Mouse (Mus musculus): ENCODE measurements at regions not wholly inside any gene's neighbourhood (a gene's known extent, or its start where the extent isn't known, plus 50 kb on each side); places are given as distances from the start of the nearest gene placed in this dataset.

GRCm38 (mm10) chr17:80796386-80796785, 68.1 kb upstream of the Map4k3 start:
- no peak overlapping the region for H3K4me3 ChIP-seq (ENCODE audit: low read depth, low read length)
- no peaks in the 10 kb centered on the region for H3K4me1 ChIP-seq (ENCODE audit: insufficient read depth, low read depth, low read length)
- TF ChIP-seq GATA2 (IDR thresholded peaks at IDR 0.05; ENCODE audit: borderline replicate concordance, low read depth, low read length) (no peak), TAL1 (conservative IDR thresholded peaks at IDR 0.05; ENCODE audit: low read depth, low read length) (no peak), CTCF (IDR thresholded peaks at IDR 0.05; ENCODE audit: low read depth, low read length) (no peak), GATA1 (IDR thresholded peaks at IDR 0.05; ENCODE audit: borderline replicate concordance, low read length) (no peak), POLR2AphosphoS5 (IDR thresholded peaks at IDR 0.05; ENCODE audit: insufficient replicate concordance, low read depth, low read length) (no peak)
- no peaks in the 10 kb centered on the region for H3K36me3 ChIP-seq (replicated peaks)
- ATAC-seq (ENCODE audit: extremely low read depth, insufficient number of reproducible peaks, low FRiP score, poor library complexity, severe bottlenecking) (no peak), DNase-seq (ENCODE audit: low spot score) (no peak)
- H3K27me3 ChIP-seq (ENCODE audit: insufficient read depth, low read length), result no peaks in the 10 kb centered on the region
- peaks cover 46% of the 10 kb centered on the region for H3K9me3 ChIP-seq (replicated peaks)

GRCm38 (mm10) chr17:80795453-80796105, 67.3 kb upstream of the Map4k3 start:
- H3K9me3 ChIP-seq (replicated peaks), result peaks cover 43% of the 10 kb centered on the region
- H3K4me3 ChIP-seq (ENCODE audit: low read depth, low read length), result no peak overlapping the region
- H3K36me3 ChIP-seq (replicated peaks), result no peaks in the 10 kb centered on the region
- H3K4me1 ChIP-seq (ENCODE audit: insufficient read depth, low read depth, low read length), result no peaks in the 10 kb centered on the region
- ATAC-seq (ENCODE audit: extremely low read depth, insufficient number of reproducible peaks, low FRiP score, poor library complexity, severe bottlenecking), result no peak
- TF ChIP-seq TAL1 (conservative IDR thresholded peaks at IDR 0.05; ENCODE audit: low read depth, low read length) (no peak), GATA2 (IDR thresholded peaks at IDR 0.05; ENCODE audit: borderline replicate concordance, low read depth, low read length) (no peak), GATA1 (IDR thresholded peaks at IDR 0.05; ENCODE audit: borderline replicate concordance, low read length) (no peak), POLR2AphosphoS5 (IDR thresholded peaks at IDR 0.05; ENCODE audit: insufficient replicate concordance, low read depth, low read length) (no peak), CTCF (IDR thresholded peaks at IDR 0.05; ENCODE audit: low read depth, low read length) (no peak)
- no peaks in the 10 kb centered on the region for H3K27me3 ChIP-seq (ENCODE audit: insufficient read depth, low read length)
- no peak for DNase-seq (ENCODE audit: low spot score)

- H3K4me3 ChIP-seq (ENCODE audit: low read depth, low read length), result no peak overlapping the region
- peaks cover 30% of the 10 kb centered on the region for H3K9me3 ChIP-seq (replicated peaks)
- TF ChIP-seq CTCF (IDR thresholded peaks at IDR 0.05; ENCODE audit: low read depth, low read length) (no peak), GATA1 (IDR thresholded peaks at IDR 0.05; ENCODE audit: borderline replicate concordance, low read length) (no peak), POLR2AphosphoS5 (IDR thresholded peaks at IDR 0.05; ENCODE audit: insufficient replicate concordance, low read depth, low read length) (no peak), TAL1 (conservative IDR thresholded peaks at IDR 0.05; ENCODE audit: low read depth, low read length) (no peak), GATA2 (IDR thresholded peaks at IDR 0.05; ENCODE audit: borderline replicate concordance, low read depth, low read length) (no peak)
- DNase-seq (ENCODE audit: low spot score) (no peak), ATAC-seq (ENCODE audit: extremely low read depth, insufficient number of reproducible peaks, low FRiP score, poor library complexity, severe bottlenecking) (no peak)
- no peaks in the 10 kb centered on the region for H3K27me3 ChIP-seq (ENCODE audit: insufficient read depth, low read length)
- H3K36me3 ChIP-seq (replicated peaks), result no peaks in the 10 kb centered on the region
- no peaks in the 10 kb centered on the region for H3K4me1 ChIP-seq (ENCODE audit: insufficient read depth, low read depth, low read length)
These were observed 64.3 kb upstream of the Map4k3 start for GRCm38 (mm10) chr17:80792605-80793004.

GRCm38 (mm10) chr17:80789706-80790105, 61.4 kb upstream of the Map4k3 start:
- TF ChIP-seq TAL1 (conservative IDR thresholded peaks at IDR 0.05; ENCODE audit: low read depth, low read length), result no peak
- TF ChIP-seq GATA2 (IDR thresholded peaks at IDR 0.05; ENCODE audit: borderline replicate concordance, low read depth, low read length), result no peak
- no peak for TF ChIP-seq CTCF (IDR thresholded peaks at IDR 0.05; ENCODE audit: low read depth, low read length)
- TF ChIP-seq GATA1 (IDR thresholded peaks at IDR 0.05; ENCODE audit: borderline replicate concordance, low read length), result no peak
- TF ChIP-seq POLR2AphosphoS5 (IDR thresholded peaks at IDR 0.05; ENCODE audit: insufficient replicate concordance, low read depth, low read length), result no peak
- DNase-seq (ENCODE audit: low spot score), result no peak
- Histone ChIP-seq H3K9me3 (replicated peaks) (peaks cover 21% of the 10 kb centered on the region), H3K27me3 (ENCODE audit: insufficient read depth, low read length) (no peaks in the 10 kb centered on the region), H3K4me1 (ENCODE audit: insufficient read depth, low read depth, low read length) (no peaks in the 10 kb centered on the region), H3K4me3 (ENCODE audit: low read depth, low read length) (no peak overlapping the region), H3K36me3 (replicated peaks) (no peaks in the 10 kb centered on the region)
- ATAC-seq (ENCODE audit: extremely low read depth, insufficient number of reproducible peaks, low FRiP score, poor library complexity, severe bottlenecking), result no peak

GRCm38 (mm10) chr17:80789000-80789399, 60.7 kb upstream of the Map4k3 start:
- Histone ChIP-seq H3K9me3 (replicated peaks) (peaks cover 18% of the 10 kb centered on the region), H3K27me3 (ENCODE audit: insufficient read depth, low read length) (no peaks in the 10 kb centered on the region), H3K4me1 (ENCODE audit: insufficient read depth, low read depth, low read length) (no peaks in the 10 kb centered on the region), H3K36me3 (replicated peaks) (no peaks in the 10 kb centered on the region), H3K4me3 (ENCODE audit: low read depth, low read length) (no peak overlapping the region)
- no peak for TF ChIP-seq POLR2AphosphoS5 (IDR thresholded peaks at IDR 0.05; ENCODE audit: insufficient replicate concordance, low read depth, low read length)
- no peak for DNase-seq (ENCODE audit: low spot score)
- no peak for ATAC-seq (ENCODE audit: extremely low read depth, insufficient number of reproducible peaks, low FRiP score, poor library complexity, severe bottlenecking)

- H3K27me3 ChIP-seq (ENCODE audit: insufficient read depth, low read length), result no peaks in the 10 kb centered on the region
- H3K4me1 ChIP-seq (ENCODE audit: insufficient read depth, low read depth, low read length), result no peaks in the 10 kb centered on the region
- no peak overlapping the region for H3K4me3 ChIP-seq (ENCODE audit: low read depth, low read length)
- peaks cover 16% of the 10 kb centered on the region for H3K9me3 ChIP-seq (replicated peaks)
- no peak for TF ChIP-seq GATA1 (IDR thresholded peaks at IDR 0.05; ENCODE audit: borderline replicate concordance, low read length)
- H3K36me3 ChIP-seq (replicated peaks), result no peaks in the 10 kb centered on the region
- DNase-seq (ENCODE audit: low spot score) (no peak), ATAC-seq (ENCODE audit: extremely low read depth, insufficient number of reproducible peaks, low FRiP score, poor library complexity, severe bottlenecking) (no peak)
These were observed 58.6 kb upstream of the Map4k3 start for GRCm38 (mm10) chr17:80786858-80787257.
